In genomic region chr3:88239446-88239845, GRCm38 (mm10) we compare ENCODE assay signal across 23 mouse cellular contexts. TPM values are rescaled to one million over a fixed set of nuclear protein-coding genes. Genes with fewer than 3 reads are reported as not detected.
A peak's percentile ranks its signal among the peaks of the same experiment; 100 is the strongest.
DNase-seq lines count a peak whose midpoint lies in the region; ATAC-seq and TF ChIP-seq lines count a peak whose summit lies in the region.
"Had no signal": no experiment of that assay in that cellular context is flagged by ENCODE, and none has a peak within 500 bp of the region (broad histone marks: within the 10 kb centered on the region; RNA-seq: fewer than 3 reads in every experiment).

No protein-coding gene starts in this region.

- H3K9ac ChIP-seq in hindbrain, postnatal 0 days (replicated peaks; ENCODE audit: low read length), result no peak overlapping the region
- H3K9ac ChIP-seq: limb, embryonic 12.5 days; liver, embryonic 14.5 days had no signal

- peaks cover 32% of the 10 kb centered on the region for H3K4me1 ChIP-seq in hindbrain, postnatal 0 days (ENCODE audit: insufficient read depth, low read length)

- no peak overlapping the region for H3K4me3 ChIP-seq in hindbrain, postnatal 0 days (ENCODE audit: low read length)
- H3K4me3 ChIP-seq: left cerebral cortex, adult 2 months; limb, embryonic 12.5 days had no signal

- no peak for TF ChIP-seq CTCF in hindbrain, postnatal 0 days (IDR thresholded peaks at IDR 0.05; ENCODE audit: low read depth)

- WGBS in hindbrain, postnatal 0 days, result 40% methylated on average over 4 of the region's 4 CpGs

- no peaks in the 10 kb centered on the region for H3K36me3 ChIP-seq in hindbrain, postnatal 0 days (ENCODE audit: insufficient read depth, low read length)
- H3K36me3 ChIP-seq: limb, embryonic 12.5 days had no signal

- peak; percentile 46 for DNase-seq in cerebellum, adult 11-12 months
- DNase-seq in cerebellum, postnatal 14 days, result no peak
- DNase-seq in right cerebral cortex, postnatal 4 days, result peak; percentile 5
- no peak for DNase-seq in right cerebral cortex, postnatal 25 days
- no peak for DNase-seq in hindbrain, postnatal 0 days (ENCODE audit: low spot score)
- DNase-seq in frontal cortex, adult 2 months (ENCODE audit: extremely low spot score in 1 of 2, low spot score in 1 of 2), result no peak
- no peak for DNase-seq in heart, adult 18-20 months
- DNase-seq in adrenal gland, adult (ENCODE audit: inconsistent age in 2 of 2, low spot score in 1 of 2), result no peak
- DNase-seq: adrenal gland, postnatal 14 days; gastrocnemius, postnatal 10 days; kidney, adult 11 months; kidney, postnatal 14 days; right cerebral cortex, adult 18-20 months had no signal

- no peaks in the 10 kb centered on the region; the same call in 1 of the 2 replicates for H3K27me3 ChIP-seq in hindbrain, postnatal 0 days (ENCODE audit: insufficient read depth, low read length)

- no peak overlapping the region for H3K4me2 ChIP-seq in hindbrain, postnatal 0 days (ENCODE audit: low read depth, low read length)
- H3K4me2 ChIP-seq: heart, embryonic 11.5 days; limb, embryonic 12.5 days had no signal

- H3K27ac ChIP-seq in hindbrain, postnatal 0 days, result peak overlapping the region; percentile 82
- H3K27ac ChIP-seq: left cerebral cortex, adult 2 months; limb, embryonic 12.5 days; liver, embryonic 14.5 days had no signal

- no peaks in the 10 kb centered on the region for H3K9me3 ChIP-seq in hindbrain, postnatal 0 days (ENCODE audit: low read length)
- H3K9me3 ChIP-seq: limb, embryonic 12.5 days had no signal

- no peak for ATAC-seq in hindbrain, postnatal 0 days
- ATAC-seq: lung, postnatal 0 days had no signal

RNA-seq across cellular contexts. Expression of gene Rhbg, which starts 15.1 kb away (rescaled TPM):
- 0.94 and 1.0 TPM in 2 replicates for total RNA-seq in hindbrain, postnatal 0 days (2014; rRNA removed)
- 0.37 and 0.43 TPM in 2 replicates for polyA plus RNA-seq in hindbrain, postnatal 0 days (2015; fragmentation: Nextera tagmentation; extraction: Ambion mirVana)
- polyA plus RNA-seq in frontal cortex, adult 2 months (2012; rRNA removed), result not detected in 2 replicates
- under 1 TPM in 1 of 2 experiments, not detected in 1; 0.64 TPM for total RNA-seq in heart, adult 18-20 months (2021)
- total RNA-seq: gastrocnemius, postnatal 10 days; heart, postnatal 25 days; left cerebral cortex, adult 2 months; megakaryocyte-erythroid progenitor cell, adult 5-6 weeks had no signal

RNA-seq across cellular contexts. Expression of gene Gm38392, which starts 47.6 kb away (rescaled TPM):
- total RNA-seq in hindbrain, postnatal 0 days (2014; rRNA removed), result 2.1 TPM in 1 of 2 replicates, not detected in the other
- polyA plus RNA-seq in hindbrain, postnatal 0 days (2015; fragmentation: Nextera tagmentation; extraction: Ambion mirVana), result 0.21 and 0.24 TPM in 2 replicates
- not detected in 2 replicates for polyA plus RNA-seq in frontal cortex, adult 2 months (2012; rRNA removed)
- total RNA-seq in heart, adult 18-20 months (2021), result under 1 TPM; 0.30 to 0.33 TPM
- total RNA-seq: CH12.LX; megakaryocyte-erythroid progenitor cell, adult 5-6 weeks had no signal
- polyA plus RNA-seq: embryonic facial prominence, embryonic 11.5 days; liver, embryonic 14.5 days; spleen, adult 2 months had no signal

RNA-seq across cellular contexts. Expression of gene Tsacc, which starts 57.4 kb away (rescaled TPM):
- not detected in 2 replicates for total RNA-seq in hindbrain, postnatal 0 days (2014; rRNA removed)
- 10.5 and 10.6 TPM in 2 replicates for polyA plus RNA-seq in hindbrain, postnatal 0 days (2015; fragmentation: Nextera tagmentation; extraction: Ambion mirVana)
- 4.2 and 5.1 TPM in 2 replicates for polyA plus RNA-seq in frontal cortex, adult 2 months (2012; rRNA removed)
- 1 to 10 TPM; 6.7 to 7.3 TPM for total RNA-seq in heart, adult 18-20 months (2021)

RNA-seq across cellular contexts. Expression of gene Cct3, which starts 57.5 kb away (rescaled TPM):
- 231 and 236 TPM in 2 replicates for total RNA-seq in hindbrain, postnatal 0 days (2014; rRNA removed)
- polyA plus RNA-seq in hindbrain, postnatal 0 days (2015; fragmentation: Nextera tagmentation; extraction: Ambion mirVana), result 388 and 401 TPM in 2 replicates
- polyA plus RNA-seq in frontal cortex, adult 2 months (2012; rRNA removed), result 141 and 157 TPM in 2 replicates
- 100 to 1,000 TPM; 184 to 197 TPM for total RNA-seq in heart, adult 18-20 months (2021)

Comparison
In these comparisons a context has a peak if more than half of its experiments do, and no peak if none do; other contexts are left out.
1. DNase-seq: peak in cerebellum, adult 11-12 months (single experiment) and right cerebral cortex, postnatal 4 days (single experiment); none in cerebellum, postnatal 14 days (0 of 2), right cerebral cortex, postnatal 25 days (single experiment), hindbrain, postnatal 0 days (single experiment), frontal cortex, adult 2 months (0 of 2), heart, adult 18-20 months (0 of 2) and adrenal gland, adult (0 of 2).